Mouse (Mus musculus) G1E (cell line): ENCODE measurements at regions not wholly inside any gene's neighbourhood (a gene's known extent, or its start where the extent isn't known, plus 50 kb on each side); places are given as distances from the start of the nearest gene placed in this dataset.

Experiments
- ATAC-seq: 2 replicates; pipeline ENCODE4 v1.8.0; 2016; ENCODE audit warnings: mild to moderate bottlenecking; ENCODE audit not compliant: insufficient number of reproducible peaks, poor library complexity, low FRiP score, severe bottlenecking; ENCODE audit errors: extremely low read depth
- DNase-seq: peaks from one replicate; pipeline ENCODE4 v3.0.0; 2012; ENCODE audit warnings: low spot score
- H3K27me3 ChIP-seq: 2 replicates; pipeline ENCODE4 v1.6.1; 2012; ENCODE audit warnings: mild to moderate bottlenecking, low read length, inconsistent platforms; ENCODE audit not compliant: insufficient read depth
- H3K36me3 ChIP-seq: replicated peaks from 2 replicates; pipeline ENCODE3; 2012; ENCODE audit warnings: mild to moderate bottlenecking, inconsistent platforms
- H3K4me1 ChIP-seq: 2 replicates; pipeline ENCODE4 v1.6.1; 2012; ENCODE audit warnings: low read depth, low read length, inconsistent platforms, mixed read lengths; ENCODE audit not compliant: insufficient read depth
- H3K4me3 ChIP-seq: 2 replicates; pipeline ENCODE4 v1.5.1; 2012; ENCODE audit warnings: low read depth, mild to moderate bottlenecking, inconsistent platforms, low read length, moderate library complexity, mixed read lengths
- H3K9me3 ChIP-seq: replicated peaks from 2 replicates; pipeline ENCODE4 v1.6.1; 2012; ENCODE audit warnings: inconsistent platforms
- CTCF ChIP-seq: IDR thresholded peaks from 2 replicates; pipeline ENCODE4 v1.5.1; 2012; ENCODE audit warnings: low read depth, low read length, inconsistent platforms, mixed read lengths
- GATA1 ChIP-seq: IDR thresholded peaks from 2 replicates; pipeline ENCODE4 v1.6.1; 2012; ENCODE audit warnings: borderline replicate concordance, low read length, inconsistent platforms, mixed read lengths
- GATA2 ChIP-seq: IDR thresholded peaks from 2 replicates; pipeline ENCODE4 v1.6.1; 2012; ENCODE audit warnings: low read depth, low read length, inconsistent platforms, borderline replicate concordance
- POLR2AphosphoS5 ChIP-seq: IDR thresholded peaks from 2 replicates; pipeline ENCODE4 v1.6.1; 2012; ENCODE audit warnings: low read depth, low read length, inconsistent platforms; ENCODE audit not compliant: insufficient replicate concordance
- TAL1 ChIP-seq: conservative IDR thresholded peaks from 2 replicates; pipeline ENCODE4 v1.6.1; 2012; ENCODE audit warnings: low read depth, low read length, inconsistent platforms, mixed read lengths

GRCm38 (mm10) chr11:15572716-15573115, 684.8 kb upstream of the Vstm2a start:
- DNase-seq (no peak), ATAC-seq (no peak)
- Histone ChIP-seq H3K36me3 (no peaks in the 10 kb centered on the region), H3K27me3 (no peaks in the 10 kb centered on the region), H3K4me1 (no peaks in the 10 kb centered on the region), H3K4me3 (no peak overlapping the region), H3K9me3 (no peaks in the 10 kb centered on the region)
- TF ChIP-seq GATA1 = no peak
- TF ChIP-seq CTCF = no peak
- TF ChIP-seq TAL1 = no peak
- no peak for TF ChIP-seq GATA2
- TF ChIP-seq POLR2AphosphoS5 = no peak

GRCm38 (mm10) chr11:15619963-15620362, 637.6 kb upstream of the Vstm2a start:
- Histone ChIP-seq H3K27me3 (no peaks in the 10 kb centered on the region), H3K9me3 (no peaks in the 10 kb centered on the region), H3K4me1 (no peaks in the 10 kb centered on the region; the same call in 1 of the 2 replicates), H3K36me3 (no peaks in the 10 kb centered on the region), H3K4me3 (no peak overlapping the region)
- DNase-seq (no peak), ATAC-seq (no peak)
- no peak for TF ChIP-seq GATA2
- no peak for TF ChIP-seq TAL1
- TF ChIP-seq GATA1 = no peak
- TF ChIP-seq POLR2AphosphoS5 = no peak
- TF ChIP-seq CTCF = no peak

GRCm38 (mm10) chr11:15649025-15649680, 608.4 kb upstream of the Vstm2a start:
- TF ChIP-seq GATA1 (no peak), POLR2AphosphoS5 (no peak), GATA2 (no peak), CTCF (no peak), TAL1 (no peak)
- H3K4me1 ChIP-seq = peaks cover 2% of the 10 kb centered on the region
- no peaks in the 10 kb centered on the region for H3K36me3 ChIP-seq
- H3K9me3 ChIP-seq = no peaks in the 10 kb centered on the region
- no peaks in the 10 kb centered on the region for H3K27me3 ChIP-seq
- ATAC-seq (no peak), DNase-seq (no peak)
- no peak overlapping the region for H3K4me3 ChIP-seq

- Histone ChIP-seq H3K9me3 (no peaks in the 10 kb centered on the region), H3K4me3 (no peak overlapping the region), H3K36me3 (no peaks in the 10 kb centered on the region), H3K4me1 (peaks cover 22% of the 10 kb centered on the region), H3K27me3 (no peaks in the 10 kb centered on the region)
- ATAC-seq (peak; percentile 92), DNase-seq (no peak)
- TF ChIP-seq CTCF (no peak), TAL1 (peak; percentile 62; the same call in 1 of the 2 replicates)
These were observed 568.5 kb upstream of the Vstm2a start for GRCm38 (mm10) chr11:15689073-15689472.

GRCm38 (mm10) chr11:15698001-15698756, 559.3 kb upstream of the Vstm2a start:
- ATAC-seq (peak; percentile 91), DNase-seq (no peak)
- no peak overlapping the region for H3K4me3 ChIP-seq
- H3K9me3 ChIP-seq = no peaks in the 10 kb centered on the region
- no peaks in the 10 kb centered on the region for H3K36me3 ChIP-seq
- no peak for TF ChIP-seq CTCF
- peak; percentile 62 for TF ChIP-seq TAL1
- H3K4me1 ChIP-seq = peaks cover 13% of the 10 kb centered on the region
- no peaks in the 10 kb centered on the region for H3K27me3 ChIP-seq

GRCm38 (mm10) chr11:15715987-15716386, 541.5 kb upstream of the Vstm2a start:
- Histone ChIP-seq H3K9me3 (no peaks in the 10 kb centered on the region), H3K4me3 (no peak overlapping the region), H3K36me3 (no peaks in the 10 kb centered on the region), H3K27me3 (no peaks in the 10 kb centered on the region), H3K4me1 (peaks cover 17% of the 10 kb centered on the region)
- TF ChIP-seq CTCF = no peak
- TF ChIP-seq GATA2 = no peak
- no peak for TF ChIP-seq TAL1
- no peak for TF ChIP-seq POLR2AphosphoS5
- DNase-seq (no peak), ATAC-seq (no peak)
